Mouse (Mus musculus): Measurements from ENCODE around the gene Stk38l. TPM values are rescaled to one million over a fixed set of nuclear protein-coding genes. Genes with fewer than 3 reads are reported as not detected.
A peak's percentile ranks its signal among the peaks of the same experiment; 100 is the strongest.

The Stk38l gene
- polyA plus RNA-seq, 1 experiment from 2014 or later, result 21.1 TPM

- no peak overlapping the region for H3K4me3 ChIP-seq
- H3K27ac ChIP-seq (replicated peaks), result no peak overlapping the region
- H3K9me3 ChIP-seq, result peaks cover 7% of the 10 kb centered on the region; the same call in 1 of the 2 replicates
- no peaks in the 10 kb centered on the region for H3K36me3 ChIP-seq (replicated peaks)
- 72% methylated on average over 11 of the region's 11 CpGs for WGBS
- H3K4me1 ChIP-seq, result peaks cover 3% of the 10 kb centered on the region; the same call in 1 of the 2 replicates
- no peaks in the 10 kb centered on the region for H3K27me3 ChIP-seq (replicated peaks; ENCODE audit: low read depth, poor library complexity, severe bottlenecking)
- no peak for DNase-seq (ENCODE audit: low spot score)
Observed at GRCm38 (mm10) chr6:146702126-146702881, 22.5 kb upstream of the Stk38l start.

- Histone ChIP-seq H3K27ac (replicated peaks) (no peak overlapping the region), H3K27me3 (replicated peaks; ENCODE audit: low read depth, poor library complexity, severe bottlenecking) (no peaks in the 10 kb centered on the region), H3K4me3 (no peak overlapping the region), H3K4me1 (peaks cover 3% of the 10 kb centered on the region; the same call in 1 of the 2 replicates), H3K36me3 (replicated peaks) (no peaks in the 10 kb centered on the region), H3K9me3 (peaks cover 7% of the 10 kb centered on the region; the same call in 1 of the 2 replicates)
- 85% methylated on average over 3 of the region's 3 CpGs for WGBS
- DNase-seq (ENCODE audit: low spot score), result no peak
Observed at GRCm38 (mm10) chr6:146703351-146703750, 21.4 kb upstream of the Stk38l start.

- Histone ChIP-seq H3K9me3 (peaks cover 7% of the 10 kb centered on the region; the same call in 1 of the 2 replicates), H3K36me3 (replicated peaks) (no peaks in the 10 kb centered on the region), H3K4me1 (peaks cover 3% of the 10 kb centered on the region; the same call in 1 of the 2 replicates), H3K4me3 (no peak overlapping the region), H3K27me3 (replicated peaks; ENCODE audit: low read depth, poor library complexity, severe bottlenecking) (no peaks in the 10 kb centered on the region), H3K27ac (replicated peaks) (no peak overlapping the region)
- no peak for DNase-seq (ENCODE audit: low spot score)
- 89% methylated on average over 1 of the region's 1 CpGs for WGBS
Observed at GRCm38 (mm10) chr6:146705631-146706030, 19.2 kb upstream of the Stk38l start.

GRCm38 (mm10) chr6:146719606-146720005 is 5.2 kb upstream of the Stk38l start:
- 73% methylated on average over 1 of the region's 1 CpGs for WGBS

GRCm38 (mm10) chr6:146723805-146724204 is 990 bp upstream of the Stk38l start:
- WGBS, result 96% methylated on average over 3 of the region's 3 CpGs

More at GRCm38 (mm10) chr6:146719606-146720005, 5.2 kb upstream of the Stk38l start:
- no peaks in the 10 kb centered on the region for H3K4me1 ChIP-seq
- no peak for DNase-seq (ENCODE audit: low spot score)
- H3K27ac ChIP-seq (replicated peaks), result no peak overlapping the region
- no peaks in the 10 kb centered on the region for H3K36me3 ChIP-seq (replicated peaks)
- H3K27me3 ChIP-seq (replicated peaks; ENCODE audit: low read depth, poor library complexity, severe bottlenecking), result no peaks in the 10 kb centered on the region
- no peak overlapping the region for H3K4me3 ChIP-seq
- H3K9me3 ChIP-seq, result no peaks in the 10 kb centered on the region

GRCm38 (mm10) chr6:146725384-146725791 is 593 bp downstream of the Stk38l start:
- under 1% methylated on average over 30 of the region's 30 CpGs for WGBS
- Histone ChIP-seq H3K36me3 (replicated peaks) (no peaks in the 10 kb centered on the region), H3K27me3 (replicated peaks; ENCODE audit: low read depth, poor library complexity, severe bottlenecking) (no peaks in the 10 kb centered on the region), H3K27ac (replicated peaks) (peak overlapping the region; percentile 89), H3K4me3 (peak overlapping the region; percentile 93), H3K9me3 (no peaks in the 10 kb centered on the region), H3K4me1 (peaks cover 7% of the 10 kb centered on the region)
- DNase-seq (ENCODE audit: low spot score), result no peak

More at GRCm38 (mm10) chr6:146723805-146724204, 990 bp upstream of the Stk38l start:
- no peak for DNase-seq (ENCODE audit: low spot score)
- Histone ChIP-seq H3K36me3 (replicated peaks) (no peaks in the 10 kb centered on the region), H3K27me3 (replicated peaks; ENCODE audit: low read depth, poor library complexity, severe bottlenecking) (no peaks in the 10 kb centered on the region), H3K4me3 (no peak overlapping the region), H3K27ac (replicated peaks) (no peak overlapping the region), H3K9me3 (no peaks in the 10 kb centered on the region), H3K4me1 (peaks cover 7% of the 10 kb centered on the region)

GRCm38 (mm10) chr6:146731031-146731430 is 6.2 kb downstream of the Stk38l start:
- no peak overlapping the region for H3K4me3 ChIP-seq
- no peak overlapping the region for H3K27ac ChIP-seq (replicated peaks)
- H3K4me1 ChIP-seq, result peaks cover 7% of the 10 kb centered on the region
- H3K27me3 ChIP-seq (replicated peaks; ENCODE audit: low read depth, poor library complexity, severe bottlenecking), result no peaks in the 10 kb centered on the region
- H3K36me3 ChIP-seq (replicated peaks), result no peaks in the 10 kb centered on the region
- H3K9me3 ChIP-seq, result no peaks in the 10 kb centered on the region
- WGBS, result 93% methylated on average over 1 of the region's 1 CpGs
- DNase-seq (ENCODE audit: low spot score), result no peak

- H3K9me3 ChIP-seq, result no peaks in the 10 kb centered on the region
- no peaks in the 10 kb centered on the region for H3K36me3 ChIP-seq (replicated peaks)
- H3K4me1 ChIP-seq, result peaks cover 6% of the 10 kb centered on the region
- DNase-seq (ENCODE audit: low spot score), result no peak
- 44% methylated on average over 2 of the region's 2 CpGs for WGBS
- no peak overlapping the region for H3K4me3 ChIP-seq
- no peaks in the 10 kb centered on the region for H3K27me3 ChIP-seq (replicated peaks; ENCODE audit: low read depth, poor library complexity, severe bottlenecking)
- H3K27ac ChIP-seq (replicated peaks), result no peak overlapping the region
Observed at GRCm38 (mm10) chr6:146731692-146732091, 6.9 kb downstream of the Stk38l start.

GRCm38 (mm10) chr6:146732232-146732631 is 7.4 kb downstream of the Stk38l start:
- Histone ChIP-seq H3K36me3 (replicated peaks) (no peaks in the 10 kb centered on the region), H3K9me3 (no peaks in the 10 kb centered on the region), H3K4me1 (peaks cover 6% of the 10 kb centered on the region), H3K27ac (replicated peaks) (no peak overlapping the region), H3K27me3 (replicated peaks; ENCODE audit: low read depth, poor library complexity, severe bottlenecking) (no peaks in the 10 kb centered on the region), H3K4me3 (no peak overlapping the region)
- WGBS, result 82% methylated on average over 3 of the region's 3 CpGs
- no peak for DNase-seq (ENCODE audit: low spot score)

- H3K9me3 ChIP-seq, result no peaks in the 10 kb centered on the region
- H3K4me1 ChIP-seq, result peaks cover 6% of the 10 kb centered on the region
- no peaks in the 10 kb centered on the region for H3K27me3 ChIP-seq (replicated peaks; ENCODE audit: low read depth, poor library complexity, severe bottlenecking)
- H3K27ac ChIP-seq (replicated peaks), result no peak overlapping the region
- DNase-seq (ENCODE audit: low spot score), result no peak
- WGBS, result 44% methylated on average over 1 of the region's 1 CpGs
- H3K36me3 ChIP-seq (replicated peaks), result no peaks in the 10 kb centered on the region
- no peak overlapping the region for H3K4me3 ChIP-seq
Observed at GRCm38 (mm10) chr6:146732676-146733075, 7.9 kb downstream of the Stk38l start.

GRCm38 (mm10) chr6:146733554-146733953 is 8.8 kb downstream of the Stk38l start:
- no peak for DNase-seq (ENCODE audit: low spot score)

GRCm38 (mm10) chr6:146738889-146739288 is 14.1 kb downstream of the Stk38l start:
- peaks cover 7% of the 10 kb centered on the region; the same call in 1 of the 2 replicates for H3K4me1 ChIP-seq
- no peak overlapping the region for H3K4me3 ChIP-seq
- 86% methylated on average over 1 of the region's 1 CpGs for WGBS
- H3K9me3 ChIP-seq, result no peaks in the 10 kb centered on the region
- no peaks in the 10 kb centered on the region for H3K27me3 ChIP-seq (replicated peaks; ENCODE audit: low read depth, poor library complexity, severe bottlenecking)
- no peaks in the 10 kb centered on the region for H3K36me3 ChIP-seq (replicated peaks)
- no peak for DNase-seq (ENCODE audit: low spot score)
- H3K27ac ChIP-seq (replicated peaks), result no peak overlapping the region

More at GRCm38 (mm10) chr6:146733554-146733953, 8.8 kb downstream of the Stk38l start:
- H3K27ac ChIP-seq (replicated peaks), result no peak overlapping the region
- H3K4me1 ChIP-seq, result peaks cover 6% of the 10 kb centered on the region
- no peaks in the 10 kb centered on the region for H3K27me3 ChIP-seq (replicated peaks; ENCODE audit: low read depth, poor library complexity, severe bottlenecking)
- no peaks in the 10 kb centered on the region for H3K9me3 ChIP-seq
- 81% methylated on average over 1 of the region's 1 CpGs for WGBS
- no peaks in the 10 kb centered on the region for H3K36me3 ChIP-seq (replicated peaks)
- H3K4me3 ChIP-seq, result no peak overlapping the region

GRCm38 (mm10) chr6:146740724-146741123 is 15.9 kb downstream of the Stk38l start:
- Histone ChIP-seq H3K4me3 (no peak overlapping the region), H3K36me3 (replicated peaks) (no peaks in the 10 kb centered on the region), H3K4me1 (peaks cover 7% of the 10 kb centered on the region; the same call in 1 of the 2 replicates), H3K9me3 (no peaks in the 10 kb centered on the region), H3K27ac (replicated peaks) (no peak overlapping the region), H3K27me3 (replicated peaks; ENCODE audit: low read depth, poor library complexity, severe bottlenecking) (no peaks in the 10 kb centered on the region)
- DNase-seq (ENCODE audit: low spot score), result no peak
